Mouse (Mus musculus) cerebellum, postnatal 25 days (tissue): Measurements from ENCODE around the gene Olfr272.
A peak's percentile ranks its signal among the peaks of the same experiment; 100 is the strongest.

Source experiments
- DNase-seq, 2 experiments: peaks; one replicate each; pipeline ENCODE4 v3.0.0; 2021; ENCODE audit warnings: mixed read lengths in 2 of 2

Olfr272 gene

GRCm38 (mm10) chr4:52919078-52919477 is at the start of gene Olfr272:
Gene Olfr272 (minus strand): TSS chr4:52919178.
- DNase-seq = no peak

- DNase-seq = no peak
Observed at GRCm38 (mm10) chr4:52964247-52964646, 45.3 kb upstream of the Olfr272 start, which contains the start of gene Olfr270. Gene Olfr270 (plus strand): TSS chr4:52964547.

- DNase-seq = peak; percentile 49 to 63
Observed at GRCm38 (mm10) chr4:52958693-52959092, 39.7 kb upstream of the Olfr272 start.

GRCm38 (mm10) chr4:52949005-52949404 is 30.0 kb upstream of the Olfr272 start:
- DNase-seq = no peak

- DNase-seq = no peak
Observed at GRCm38 (mm10) chr4:52946665-52947064, 27.7 kb upstream of the Olfr272 start.

- no peak for DNase-seq
Observed at GRCm38 (mm10) chr4:52930480-52930879, 11.5 kb upstream of the Olfr272 start.

- DNase-seq = no peak
Observed at GRCm38 (mm10) chr4:52917311-52917688, 1.7 kb downstream of the Olfr272 start.

GRCm38 (mm10) chr4:52916659-52917310 is 2.2 kb downstream of the Olfr272 start:
- DNase-seq = no peak

- no peak for DNase-seq
Observed at GRCm38 (mm10) chr4:52912409-52912808, 6.6 kb downstream of the Olfr272 start.

- no peak for DNase-seq
Observed at GRCm38 (mm10) chr4:52909542-52909941, 9.4 kb downstream of the Olfr272 start.

GRCm38 (mm10) chr4:52864156-52864555 is 54.8 kb downstream of the Olfr272 start:
- DNase-seq = no peak
